In the genomic region with DNA sequence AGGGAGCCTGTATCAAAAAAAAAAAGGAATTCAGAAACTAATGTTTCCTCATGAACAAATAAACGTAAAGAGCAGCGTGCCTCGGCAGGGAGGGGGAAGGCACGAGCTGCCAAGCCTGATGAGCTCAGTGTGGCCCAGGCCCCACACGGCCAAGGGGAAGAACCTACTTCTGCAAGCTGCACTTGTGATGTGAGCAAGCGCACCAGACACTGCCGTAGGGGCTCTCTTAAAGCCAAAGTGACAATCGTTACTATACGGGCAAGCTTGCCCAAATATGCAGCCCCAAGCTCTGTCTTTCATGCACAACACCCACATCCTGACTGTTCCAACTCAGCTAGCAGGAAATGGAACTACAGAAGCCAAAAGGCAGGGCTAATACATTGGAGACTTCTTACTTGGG, we compare ENCODE assay signal across 10 mouse cellular contexts. TPM values are rescaled to one million over a fixed set of nuclear protein-coding genes. Genes with fewer than 3 reads are reported as not detected.
DNase-seq lines count a peak whose midpoint lies in the region; ATAC-seq lines count a peak whose summit lies in the region.
"Had no signal": no experiment of that assay in that cellular context is flagged by ENCODE, and none has a peak within 500 bp of the region (broad histone marks: within the 10 kb centered on the region; RNA-seq: fewer than 3 reads in every experiment).

No protein-coding gene starts in this region.

- 88% methylated on average over 9 of the region's 9 CpGs for WGBS in midbrain, embryonic 10.5 days

- no peaks in the 10 kb centered on the region for H3K9me3 ChIP-seq in midbrain, embryonic 10.5 days (replicated peaks)
- H3K9me3 ChIP-seq: hindbrain, embryonic 13.5 days; liver, embryonic 13.5 days had no signal

- H3K4me3 ChIP-seq in midbrain, embryonic 10.5 days, result no peak overlapping the region
- H3K4me3 ChIP-seq: hindbrain, embryonic 13.5 days; liver, embryonic 13.5 days had no signal

- H3K27me3 ChIP-seq in midbrain, embryonic 10.5 days (ENCODE audit: low read depth, poor library complexity, severe bottlenecking), result no peaks in the 10 kb centered on the region
- H3K27me3 ChIP-seq: hindbrain, embryonic 13.5 days; liver, embryonic 13.5 days had no signal

- DNase-seq in B cell, adult 2 months, result peak; percentile 64 to 67
- peak; percentile 14 for DNase-seq in heart, postnatal 14 days
- no peak for DNase-seq in midbrain, embryonic 10.5 days (ENCODE audit: low spot score)
- no peak for DNase-seq in kidney, adult 9 months
- no peak for DNase-seq in urinary bladder, adult 18-20 months (ENCODE audit: low spot score in 2 of 2)
- DNase-seq: cerebellum, adult 9-11 months; liver, embryonic 13.5 days had no signal

- intact Hi-C loops in heart, postnatal 14 days (cut with DNase I), result no loop called here

- peaks cover 6% of the 10 kb centered on the region; the same call in 1 of the 2 replicates for H3K4me1 ChIP-seq in midbrain, embryonic 10.5 days
- H3K4me1 ChIP-seq: hindbrain, embryonic 13.5 days had no signal

- peaks cover 24% of the 10 kb centered on the region for H3K36me3 ChIP-seq in midbrain, embryonic 10.5 days

- no peak overlapping the region for H3K27ac ChIP-seq in midbrain, embryonic 10.5 days (replicated peaks)
- H3K27ac ChIP-seq: hindbrain, embryonic 13.5 days; liver, embryonic 13.5 days had no signal

- ATAC-seq in CD4-positive, CD25-positive, alpha-beta regulatory T cell, adult 4 months, result peak; percentile 91
- peak; percentile 84; the same call in 1 of the 2 replicates for ATAC-seq in neutrophil, adult 5-6 weeks (ENCODE audit: extremely low read depth, insufficient number of reproducible peaks, low FRiP score, poor library complexity, severe bottlenecking)

RNA-seq across cellular contexts. Expression of gene Ift80, which starts 23.5 kb away (rescaled TPM):
- 100 to 1,000 TPM; 165 to 175 TPM for polyA plus RNA-seq in CD4-positive, CD25-positive, alpha-beta regulatory T cell, adult 4 months (2017; shearing (Covaris generic))
- 1 to 10 TPM; 7.8 to 8.0 TPM for total RNA-seq in heart, postnatal 14 days (2021)
- total RNA-seq in neutrophil, adult 5-6 weeks (2017), result 29.7 and 30.4 TPM in 2 replicates
- 19.8 and 20.7 TPM in 2 replicates for polyA plus RNA-seq in midbrain, embryonic 10.5 days (2016; fragmentation: Nextera tagmentation; extraction: Ambion mirVana)

RNA-seq across cellular contexts. Expression of gene Smc4, which starts 23.6 kb away (rescaled TPM):
- 100 to 1,000 TPM; 450 to 528 TPM for polyA plus RNA-seq in CD4-positive, CD25-positive, alpha-beta regulatory T cell, adult 4 months (2017; shearing (Covaris generic))
- 10 to 100 TPM; 25.9 to 31.1 TPM for total RNA-seq in heart, postnatal 14 days (2021)
- 355 and 369 TPM in 2 replicates for total RNA-seq in neutrophil, adult 5-6 weeks (2017)
- 180 and 183 TPM in 2 replicates for polyA plus RNA-seq in midbrain, embryonic 10.5 days (2016; fragmentation: Nextera tagmentation; extraction: Ambion mirVana)

Comparison
In these comparisons a context has a peak if more than half of its experiments do, and no peak if none do; other contexts are left out.
1. DNase-seq: peak in B cell, adult 2 months (2 of 2) and heart, postnatal 14 days (2 of 2); none in midbrain, embryonic 10.5 days (single experiment), kidney, adult 9 months (single experiment) and urinary bladder, adult 18-20 months (0 of 2).
2. RNA of gene Smc4, which starts 23.6 kb away (total RNA-seq): 355 to 369 TPM in neutrophil, adult 5-6 weeks; 25.9 to 31.1 TPM in heart, postnatal 14 days; every median in the first group is over 10 times any median in the second.